Mouse (Mus musculus) lung, adult 2 months (tissue): ENCODE results near the gene Poll.

Source experiments
- CTCF ChIP-seq: fragments of 200-500 bp; IDR thresholded peaks from 2 replicates; pipeline ENCODE4 v1.5.1; 2011; ENCODE audit warnings: mild to moderate bottlenecking, low read length, control low read depth; ENCODE audit not compliant: insufficient read depth
- POLR2A ChIP-seq: fragments of 200-500 bp; IDR thresholded peaks from 2 replicates; pipeline ENCODE4 v1.6.1; 2011; ENCODE audit warnings: low read depth, mild to moderate bottlenecking, control low read depth, low read length, borderline replicate concordance; ENCODE audit errors: extremely low read depth

GRCm38 (mm10) chr19:45537505-45537904 lies 22.8 kb downstream of the Poll start:
- TF ChIP-seq POLR2A (no peak), CTCF (peak; percentile 85)
